Mouse (Mus musculus) cerebellum, postnatal 36 days (tissue): ENCODE measurements around the gene Gpd2.

ENCODE experiments used
- DNase-seq, 2 experiments: peaks; one replicate each; pipeline ENCODE4 v3.0.0; 2021 to 2022; ENCODE audit warnings: mixed read lengths in 2 of 2

Gpd2 gene

DNA sequence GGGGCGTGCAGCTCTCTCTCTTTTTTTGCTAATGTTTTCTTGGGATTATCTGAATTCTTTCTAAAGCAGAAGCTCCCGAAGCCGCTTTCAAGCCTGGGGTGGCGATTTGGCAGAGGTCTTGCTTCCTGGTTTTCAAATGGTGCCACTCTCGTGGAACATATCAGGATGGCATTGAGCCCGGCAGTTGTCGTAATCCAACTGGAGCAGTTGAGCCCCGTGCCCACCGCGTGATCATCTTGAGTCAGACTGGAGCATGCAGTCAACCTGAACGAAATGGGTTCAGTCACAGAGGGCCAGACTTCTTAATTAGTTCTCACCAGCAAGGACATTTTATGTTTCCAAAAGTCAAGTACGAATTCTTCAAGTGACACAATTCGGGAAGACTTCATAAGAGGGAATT is 158.6 kb downstream of the Gpd2 start:
- no peak for DNase-seq

DNA sequence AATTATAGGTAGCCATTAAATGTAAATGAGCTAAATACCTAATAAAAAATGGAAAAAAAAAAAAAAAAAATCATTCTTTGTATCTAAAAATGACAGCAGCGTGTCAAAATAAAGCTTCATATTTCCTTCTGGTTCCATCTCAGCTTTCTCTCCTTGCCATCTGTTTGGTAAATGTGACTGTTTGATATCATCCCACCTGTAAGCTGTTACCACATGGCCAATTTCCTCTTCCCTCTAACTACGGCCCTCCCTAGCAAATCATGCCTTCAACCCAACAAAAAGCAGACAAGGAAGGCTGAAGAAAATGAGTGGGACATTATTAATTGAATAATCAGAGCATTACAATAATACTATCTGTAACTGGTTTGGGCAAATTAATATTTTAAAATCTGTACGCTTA is 160.3 kb downstream of the Gpd2 start:
- no peak for DNase-seq

DNA sequence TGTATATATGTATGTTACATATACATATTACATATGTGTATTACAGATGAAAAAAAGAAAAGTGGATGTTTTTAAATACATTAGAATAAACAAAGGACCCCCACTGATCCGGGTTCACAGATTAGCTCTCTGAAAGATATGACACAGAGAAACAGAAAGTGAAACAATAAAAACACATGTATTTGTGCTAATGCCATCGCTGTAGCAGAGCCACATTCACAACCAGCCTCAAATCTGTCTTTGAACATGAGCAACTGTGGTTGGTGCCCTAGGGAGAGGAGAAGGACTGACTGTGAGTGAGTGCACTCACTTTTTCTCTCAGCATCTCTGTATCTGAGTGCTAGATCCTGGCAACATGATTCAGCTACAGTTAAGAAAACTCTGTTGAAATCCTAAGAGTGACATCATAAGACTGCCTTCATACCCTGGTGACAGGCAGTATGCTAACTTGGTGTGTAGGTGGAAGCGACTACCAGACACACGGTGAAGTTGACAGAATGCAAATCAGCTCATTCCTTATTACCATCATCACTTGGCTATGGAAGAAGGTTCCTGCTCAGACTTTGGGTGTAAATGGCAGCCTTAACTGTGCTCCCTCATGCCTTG is 170.1 kb downstream of the Gpd2 start:
- DNase-seq: no peak

DNA sequence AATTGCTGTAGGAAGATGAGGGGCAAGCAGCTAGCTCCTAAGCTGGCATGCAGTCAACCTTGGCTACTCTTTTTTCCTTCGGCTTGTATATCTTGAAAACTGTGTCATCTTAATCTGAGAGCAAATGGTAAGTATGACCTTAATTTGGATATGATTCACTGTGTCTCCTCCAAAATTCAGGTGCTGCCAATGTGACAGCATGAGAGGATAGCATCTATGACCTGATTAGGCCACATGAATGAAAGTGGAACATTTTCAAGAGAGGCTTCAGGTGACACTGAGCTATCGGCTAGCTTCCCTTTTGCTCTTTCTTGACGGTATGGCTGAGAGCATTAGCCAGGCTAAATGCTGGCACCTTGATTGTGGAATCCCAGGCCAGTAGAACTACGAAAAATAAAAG is 171.0 kb downstream of the Gpd2 start:
- DNase-seq: peak; percentile 12 to 22

DNA sequence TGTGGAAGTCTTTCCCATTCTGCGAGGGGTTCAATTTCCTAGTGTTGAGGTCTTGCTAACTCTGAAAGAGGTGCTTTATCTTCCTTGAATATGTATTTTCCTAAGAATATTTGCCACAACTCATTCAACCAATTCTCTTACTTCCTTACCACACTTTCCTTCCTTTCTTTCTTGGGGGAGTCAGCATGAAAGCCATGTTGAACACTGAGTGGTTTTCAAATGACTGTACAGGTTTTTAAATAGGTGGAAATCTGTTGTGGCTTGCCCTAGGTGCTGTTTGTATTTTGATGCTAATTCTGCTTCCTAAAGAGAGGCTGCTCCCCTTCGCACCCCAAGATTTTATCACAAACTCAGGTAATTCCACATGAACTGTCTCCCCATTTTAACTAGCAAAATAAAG is 174.1 kb downstream of the Gpd2 start:
- DNase-seq: no peak

DNA sequence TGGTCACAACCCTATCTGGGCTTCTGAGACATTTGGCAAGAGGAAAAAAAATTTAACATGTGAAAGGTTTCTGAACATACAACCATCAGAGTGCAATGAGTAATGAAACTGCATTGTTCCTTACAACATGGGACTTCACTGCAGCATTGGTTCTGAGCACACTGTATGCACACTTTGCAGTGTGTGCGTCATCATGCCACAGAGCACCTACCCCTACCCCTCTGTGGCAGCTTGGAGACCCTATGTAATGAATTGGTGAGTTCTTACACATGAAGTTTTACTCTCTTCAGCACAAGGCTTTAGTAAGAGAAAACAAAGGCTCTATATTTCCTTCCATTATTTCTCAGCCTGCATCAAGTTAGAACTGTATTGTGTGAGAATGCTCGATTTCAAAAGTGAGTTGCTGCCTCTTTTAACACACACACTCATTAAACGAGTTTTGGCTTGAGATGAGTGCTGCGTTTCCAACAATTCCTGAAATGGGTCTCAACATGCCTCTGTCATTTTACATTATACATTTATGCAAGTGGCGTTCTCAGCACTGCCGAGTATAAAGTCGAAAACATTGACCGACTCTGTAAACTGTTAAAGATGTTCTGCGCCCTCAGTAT is 177.2 kb downstream of the Gpd2 start:
- DNase-seq: no peak

DNA sequence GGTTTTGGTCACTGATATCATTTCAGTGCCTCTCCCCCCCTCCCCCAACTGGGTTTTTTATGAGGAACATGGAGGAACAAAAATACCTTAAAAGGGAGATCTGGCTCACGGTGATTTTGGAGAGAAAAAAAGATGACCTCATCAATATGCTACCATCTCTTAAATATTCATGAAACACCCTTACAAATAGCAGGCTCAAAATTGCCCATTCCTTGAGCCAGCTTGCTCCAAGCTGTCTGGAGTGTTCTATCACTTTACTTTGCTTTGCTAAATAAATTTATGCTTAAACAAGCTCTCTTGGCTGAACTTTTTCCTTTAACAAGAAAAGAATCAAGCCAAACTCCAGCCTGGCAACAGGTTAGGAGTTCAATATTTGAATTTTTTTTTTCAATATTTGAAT is 179.3 kb downstream of the Gpd2 start:
- no peak for DNase-seq
